Mouse (Mus musculus) ZHBTc4 (cell line): Measurements from ENCODE around the gene Metap1.
A peak's percentile ranks its signal among the peaks of the same experiment; 100 is the strongest.

ENCODE experiments used
- DNase-seq: peaks from one replicate; pipeline ENCODE4 v3.0.0-alpha.2; 2011; ENCODE audit warnings: low read depth, low spot score

Metap1 gene

GRCm38 (mm10) chr3:138452169-138452568 is 37.1 kb downstream of the Metap1 start:
- DNase-seq: no peak

GRCm38 (mm10) chr3:138448077-138448860 is 41.0 kb downstream of the Metap1 start:
- no peak for DNase-seq

- no peak for DNase-seq
These were observed 45.9 kb downstream of the Metap1 start for GRCm38 (mm10) chr3:138443465-138443771.

GRCm38 (mm10) chr3:138442612-138443464 is 46.5 kb downstream of the Metap1 start, which contains the start of gene Adh5:
Adh5 (plus strand) TSS chr3:138443093.
- peak; percentile 96 for DNase-seq

GRCm38 (mm10) chr3:138442203-138442602 is 47.1 kb downstream of the Metap1 start:
- no peak for DNase-seq

GRCm38 (mm10) chr3:138438716-138439115 is 50.6 kb downstream of the Metap1 start:
- DNase-seq: peak; percentile 37

GRCm38 (mm10) chr3:138431835-138432234 is 57.5 kb downstream of the Metap1 start:
- DNase-seq: no peak

- DNase-seq: no peak
These were observed 58.8 kb downstream of the Metap1 start for GRCm38 (mm10) chr3:138430360-138430976.

GRCm38 (mm10) chr3:138424247-138424646 is 65.1 kb downstream of the Metap1 start:
- no peak for DNase-seq

GRCm38 (mm10) chr3:138423664-138424063 is 65.7 kb downstream of the Metap1 start:
- no peak for DNase-seq

- DNase-seq: no peak
These were observed 68.9 kb downstream of the Metap1 start for GRCm38 (mm10) chr3:138420385-138420784.

GRCm38 (mm10) chr3:138419369-138419768 is 69.9 kb downstream of the Metap1 start:
- no peak for DNase-seq

- DNase-seq: no peak
These were observed 74.1 kb downstream of the Metap1 start, which contains the start of gene Adh4 for GRCm38 (mm10) chr3:138415121-138415690. Adh4 (plus strand) TSS chr3:138415466.

- no peak for DNase-seq
These were observed 79.1 kb downstream of the Metap1 start for GRCm38 (mm10) chr3:138410211-138410610.

GRCm38 (mm10) chr3:138409585-138409984 is 79.7 kb downstream of the Metap1 start:
- DNase-seq: no peak
